Mouse (Mus musculus) stomach, embryonic 16.5 days (tissue): ENCODE results near the gene Mex3a. TPM values are rescaled to one million over a fixed set of nuclear protein-coding genes. Genes with fewer than 3 reads are reported as not detected.

ENCODE experiments used
- ATAC-seq: fragments of 200-750 bp; cut with Nextera tagmentation; 2 replicates; pipeline ENCODE4 v1.8.0; 2017; ENCODE audit warnings: moderate number of reproducible peaks, moderate TSS enrichment; ENCODE audit not compliant: insufficient read depth, low FRiP score
- H3K27ac ChIP-seq: fragments of 300-500 bp; sonication (generic); 2 replicates; pipeline ENCODE4 v1.5.1; 2014; ENCODE audit warnings: low read length
- H3K27me3 ChIP-seq: fragments of 300-500 bp; sonication (generic); 2 replicates; pipeline ENCODE4 v1.6.1; 2014; ENCODE audit warnings: low read length, control low read depth, mixed read lengths; ENCODE audit not compliant: control insufficient read depth, insufficient read depth
- H3K36me3 ChIP-seq: fragments of 300-500 bp; sonication (generic); 2 replicates; pipeline ENCODE4 v1.6.1; 2014; ENCODE audit warnings: low read length; ENCODE audit not compliant: control insufficient read depth, insufficient read depth
- H3K4me1 ChIP-seq: fragments of 300-500 bp; sonication (generic); 2 replicates; pipeline ENCODE4 v1.6.1; 2014; ENCODE audit warnings: low read length, control low read depth, mixed read lengths; ENCODE audit not compliant: control insufficient read depth, insufficient read depth
- H3K4me2 ChIP-seq: fragments of 300-500 bp; sonication (generic); 2 replicates; pipeline ENCODE4 v1.6.1; 2014; ENCODE audit warnings: low read depth, low read length, mixed read lengths
- H3K4me3 ChIP-seq: fragments of 300-500 bp; sonication (generic); replicated peaks from 2 replicates; pipeline ENCODE4 v1.5.1; 2014; ENCODE audit warnings: mild to moderate bottlenecking, low read length
- H3K9ac ChIP-seq: fragments of 300-500 bp; sonication (generic); 2 replicates; pipeline ENCODE4 v1.6.1; 2014; ENCODE audit warnings: low read length
- H3K9me3 ChIP-seq: fragments of 300-500 bp; sonication (generic); replicated peaks from 2 replicates; pipeline ENCODE4 v1.6.1; 2016; ENCODE audit warnings: low read length, control low read depth; ENCODE audit not compliant: control insufficient read depth
- WGBS: fragments of 180-500 bp; shearing (Covaris S2); extraction: QIAGEN DNeasy Blood & Tissue Kit; methylation state at CpG from one replicate; pipeline ENCODE4 v1.1.7; 2014; 5-methylcytosine and 5-hydroxymethylcytosine counted together
- polyA plus RNA-seq: library from polyadenylated mRNA; unstranded; fragments of >200 nt; fragmentation: Nextera tagmentation; extraction: Ambion mirVana; gene quantifications from 2 replicates; pipeline ENCODE4 v1.2.1, GENCODE M21; 2015

Mex3a gene
- polyA plus RNA-seq, 1 experiment from 2014 or later = 11.4 TPM

DNA sequence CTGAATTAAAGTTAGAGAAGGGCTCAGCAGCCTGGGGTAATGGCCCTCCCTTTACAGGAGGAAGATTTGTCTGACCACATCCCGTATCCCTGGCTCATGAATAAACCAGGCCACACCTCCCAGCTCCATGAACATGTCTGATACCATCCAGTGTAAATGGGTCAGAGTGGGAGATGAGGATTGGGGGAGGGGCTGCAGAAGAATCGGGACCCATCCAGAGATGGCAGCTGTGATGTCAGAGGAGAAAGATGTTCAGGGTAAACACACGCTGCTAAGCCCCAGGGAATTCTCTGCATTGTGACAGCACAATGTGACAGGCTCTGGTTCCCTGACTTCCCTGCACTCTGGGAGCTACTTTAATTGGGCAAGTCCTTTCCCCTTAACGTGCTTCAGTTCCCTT is 31.2 kb downstream of the Mex3a start:
- no peak for ATAC-seq
- Histone ChIP-seq H3K9ac (no peak overlapping the region), H3K4me2 (no peak overlapping the region), H3K27me3 (no peaks in the 10 kb centered on the region), H3K4me1 (no peaks in the 10 kb centered on the region), H3K4me3 (no peak overlapping the region), H3K27ac (no peak overlapping the region), H3K36me3 (peaks cover 52% of the 10 kb centered on the region), H3K9me3 (no peaks in the 10 kb centered on the region)
- WGBS = 61% methylated on average over 4 of the region's 4 CpGs

- no peak overlapping the region for H3K4me2 ChIP-seq
- ATAC-seq = no peak
- WGBS = 84% methylated on average over 7 of the region's 7 CpGs
Measured at GRCm38 (mm10) chr3:88563966-88564365, 31.8 kb downstream of the Mex3a start.

GRCm38 (mm10) chr3:88566116-88566515 is 33.9 kb downstream of the Mex3a start:
- H3K27ac ChIP-seq = no peak overlapping the region
- no peaks in the 10 kb centered on the region for H3K9me3 ChIP-seq
- H3K4me2 ChIP-seq = no peak overlapping the region
- no peak overlapping the region for H3K9ac ChIP-seq
- no peak for ATAC-seq
- H3K4me1 ChIP-seq = no peaks in the 10 kb centered on the region
- peaks cover 49% of the 10 kb centered on the region for H3K36me3 ChIP-seq
- WGBS = 91% methylated on average over 3 of the region's 3 CpGs
- H3K4me3 ChIP-seq = no peak overlapping the region
- H3K27me3 ChIP-seq = no peaks in the 10 kb centered on the region

More at GRCm38 (mm10) chr3:88563966-88564365, 31.8 kb downstream of the Mex3a start:
- H3K4me3 ChIP-seq = no peak overlapping the region
- no peaks in the 10 kb centered on the region for H3K4me1 ChIP-seq
- H3K27me3 ChIP-seq = no peaks in the 10 kb centered on the region
- no peaks in the 10 kb centered on the region for H3K9me3 ChIP-seq
- H3K9ac ChIP-seq = no peak overlapping the region
- peaks cover 52% of the 10 kb centered on the region for H3K36me3 ChIP-seq
- H3K27ac ChIP-seq = no peak overlapping the region

GRCm38 (mm10) chr3:88566536-88567061 is 34.4 kb downstream of the Mex3a start:
- Histone ChIP-seq H3K9me3 (no peaks in the 10 kb centered on the region), H3K4me1 (no peaks in the 10 kb centered on the region), H3K4me2 (no peak overlapping the region), H3K27ac (no peak overlapping the region), H3K9ac (no peak overlapping the region), H3K27me3 (no peaks in the 10 kb centered on the region), H3K36me3 (peaks cover 49% of the 10 kb centered on the region), H3K4me3 (no peak overlapping the region)
- WGBS = 81% methylated on average over 4 of the region's 4 CpGs
- ATAC-seq = no peak

DNA sequence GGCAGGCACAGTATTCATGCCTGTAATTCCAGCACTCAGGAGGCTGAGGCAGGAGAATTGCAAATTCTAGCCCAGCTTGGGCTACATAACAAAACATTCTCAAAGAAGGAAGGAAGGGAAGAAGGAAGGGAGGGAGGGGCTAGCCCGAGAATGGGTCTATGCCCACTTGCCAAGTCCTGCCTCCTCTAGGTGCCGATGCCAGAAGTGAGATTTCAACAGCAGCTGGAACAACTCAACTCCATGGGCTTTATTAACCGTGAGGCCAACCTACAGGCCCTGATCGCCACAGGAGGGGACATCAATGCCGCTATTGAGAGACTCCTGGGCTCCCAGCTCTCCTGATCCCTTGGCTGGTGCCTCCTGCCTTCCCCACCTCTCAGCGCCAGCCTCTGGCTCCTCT is 35.7 kb downstream of the Mex3a start:
- Histone ChIP-seq H3K4me2 (no peak overlapping the region), H3K27me3 (no peaks in the 10 kb centered on the region), H3K27ac (no peak overlapping the region), H3K9ac (no peak overlapping the region), H3K36me3 (peaks cover 47% of the 10 kb centered on the region), H3K4me1 (no peaks in the 10 kb centered on the region), H3K9me3 (no peaks in the 10 kb centered on the region), H3K4me3 (no peak overlapping the region)
- 84% methylated on average over 6 of the region's 6 CpGs for WGBS
- ATAC-seq = no peak

DNA sequence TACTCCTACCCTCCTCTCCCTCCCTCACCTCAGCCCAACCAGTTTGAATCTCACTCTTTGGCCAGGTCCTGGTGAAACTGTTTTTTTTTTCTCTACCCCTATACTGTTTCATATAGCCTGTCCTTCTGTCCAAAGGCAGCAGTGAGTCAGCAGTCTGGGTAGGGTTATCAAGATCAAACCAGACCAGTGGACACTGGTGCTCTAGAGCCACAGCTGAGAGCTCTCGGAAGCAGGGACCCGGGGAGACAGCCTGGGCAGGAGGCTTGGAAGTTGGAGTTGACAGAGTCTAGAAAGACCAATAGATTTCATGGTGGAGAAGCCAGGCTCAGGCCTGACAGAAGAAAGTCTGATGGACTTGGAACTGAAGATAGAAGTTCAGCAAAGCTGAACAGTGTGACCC is 36.4 kb downstream of the Mex3a start:
- no peak overlapping the region for H3K9ac ChIP-seq
- 92% methylated on average over 2 of the region's 2 CpGs for WGBS
- no peak overlapping the region for H3K4me2 ChIP-seq
- peaks cover 43% of the 10 kb centered on the region for H3K36me3 ChIP-seq
- no peaks in the 10 kb centered on the region for H3K9me3 ChIP-seq
- no peak overlapping the region for H3K27ac ChIP-seq
- H3K27me3 ChIP-seq = no peaks in the 10 kb centered on the region
- no peak overlapping the region for H3K4me3 ChIP-seq
- H3K4me1 ChIP-seq = no peaks in the 10 kb centered on the region
- no peak for ATAC-seq

GRCm38 (mm10) chr3:88569093-88569492 is 36.9 kb downstream of the Mex3a start:
- peaks cover 38% of the 10 kb centered on the region for H3K36me3 ChIP-seq
- 85% methylated on average over 2 of the region's 2 CpGs for WGBS

DNA sequence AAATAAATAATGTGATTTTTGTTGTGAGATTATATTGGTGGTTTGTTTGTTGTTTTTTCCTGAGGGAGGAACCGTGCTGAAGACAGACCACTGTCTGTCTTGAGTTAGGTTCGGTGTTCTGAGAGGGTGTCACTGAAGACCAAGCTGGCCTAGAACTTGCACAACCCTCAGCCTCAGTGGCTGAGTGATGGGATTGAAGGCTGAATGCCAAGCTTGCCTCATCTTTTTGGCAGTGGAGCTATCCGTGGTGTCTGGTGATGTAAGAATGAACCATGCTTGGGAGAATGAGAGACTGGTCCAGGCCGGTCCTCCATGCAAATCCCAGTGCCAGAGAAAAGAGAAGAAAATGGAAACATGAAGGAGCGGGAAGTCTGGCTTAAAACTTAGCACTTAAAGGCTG is 37.5 kb downstream of the Mex3a start:
- ATAC-seq = no peak
- Histone ChIP-seq H3K36me3 (peaks cover 37% of the 10 kb centered on the region), H3K4me2 (no peak overlapping the region), H3K4me1 (no peaks in the 10 kb centered on the region), H3K4me3 (no peak overlapping the region), H3K9me3 (no peaks in the 10 kb centered on the region), H3K27me3 (no peaks in the 10 kb centered on the region), H3K9ac (no peak overlapping the region), H3K27ac (no peak overlapping the region)
- 92% methylated on average over 5 of the region's 5 CpGs for WGBS

More at GRCm38 (mm10) chr3:88569093-88569492, 36.9 kb downstream of the Mex3a start:
- no peaks in the 10 kb centered on the region for H3K9me3 ChIP-seq
- no peaks in the 10 kb centered on the region for H3K4me1 ChIP-seq
- ATAC-seq = no peak
- no peak overlapping the region for H3K9ac ChIP-seq
- H3K27ac ChIP-seq = no peak overlapping the region
- H3K4me3 ChIP-seq = no peak overlapping the region
- H3K4me2 ChIP-seq = no peak overlapping the region
- no peaks in the 10 kb centered on the region for H3K27me3 ChIP-seq

- H3K4me2 ChIP-seq = no peak overlapping the region
- WGBS = 90% methylated on average over 10 of the region's 10 CpGs
Measured at GRCm38 (mm10) chr3:88570341-88570740, 38.1 kb downstream of the Mex3a start.

More at GRCm38 (mm10) chr3:88570341-88570740, 38.1 kb downstream of the Mex3a start:
- H3K27me3 ChIP-seq = no peaks in the 10 kb centered on the region
- no peak for ATAC-seq
- H3K36me3 ChIP-seq = peaks cover 33% of the 10 kb centered on the region
- no peak overlapping the region for H3K4me3 ChIP-seq
- H3K4me1 ChIP-seq = no peaks in the 10 kb centered on the region
- no peaks in the 10 kb centered on the region for H3K9me3 ChIP-seq
- H3K9ac ChIP-seq = no peak overlapping the region
- H3K27ac ChIP-seq = no peak overlapping the region
